Mouse (Mus musculus): ENCODE measurements at regions not wholly inside any gene's neighbourhood (a gene's known extent, or its start where the extent isn't known, plus 50 kb on each side); places are given as distances from the start of the nearest gene placed in this dataset.

DNA sequence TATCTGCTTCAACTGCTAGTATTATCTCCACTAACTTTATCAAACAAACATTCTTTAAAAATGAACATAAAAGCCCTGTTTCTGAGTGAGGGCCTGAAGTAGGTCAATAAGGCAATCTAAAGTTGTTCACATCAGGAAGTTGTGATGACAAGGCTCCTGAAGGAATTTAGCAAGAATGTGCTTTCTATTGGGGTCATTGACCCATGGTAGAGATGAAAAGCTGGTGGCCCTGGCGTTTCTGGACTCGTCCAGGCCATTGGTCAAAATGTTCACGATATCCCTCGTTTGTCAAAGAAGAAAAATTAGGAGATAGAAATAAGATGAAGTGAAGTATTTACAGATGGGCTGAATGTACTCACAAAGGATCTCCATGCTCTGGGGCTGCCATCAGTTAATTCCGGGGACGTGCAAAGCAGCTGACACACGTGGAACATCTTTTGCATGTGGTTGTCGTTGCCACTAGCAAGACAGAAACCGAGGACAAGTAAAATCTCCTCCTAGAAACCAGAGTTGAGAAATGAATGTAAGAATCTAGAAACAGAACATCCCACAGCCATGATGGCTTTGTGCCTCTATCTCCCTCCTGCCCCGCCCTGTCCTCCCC lies 134.1 kb downstream of the Snx18 start:
- TF ChIP-seq CTCF (IDR thresholded peaks at IDR 0.05; ENCODE audit: control insufficient read depth, insufficient read depth, insufficient replicate concordance, low read depth, low read length) (no peak), POLR2A (IDR thresholded peaks at IDR 0.05; ENCODE audit: control insufficient read depth, low read depth, low read length) (no peak)

Data from testis, adult 2 months (tissue).